Mouse (Mus musculus) neural tube, embryonic 11.5 days (tissue): Measurements from ENCODE around the gene Ttc26. TPM values are rescaled to one million over a fixed set of nuclear protein-coding genes. Genes with fewer than 3 reads are reported as not detected.
"Not testable (repeated sequence)": the region's sequence is repeated elsewhere in the genome, so short reads cannot be mapped to it uniquely, and the experiment has no call there.

Source experiments
- ATAC-seq: fragments of 200-750 bp; cut with Nextera tagmentation; 2 replicates; pipeline ENCODE4 v1.8.0; 2017; ENCODE audit warnings: moderate number of reproducible peaks, mild to moderate bottlenecking, moderate TSS enrichment, moderate library complexity; ENCODE audit not compliant: insufficient read depth, low FRiP score, low TSS enrichment
- DNase-seq: peaks from one replicate; pipeline ENCODE4 v3.0.0-alpha.2; 2015; ENCODE audit warnings: low spot score
- H3K27ac ChIP-seq: fragments of 300-500 bp; sonication (generic); 2 replicates; pipeline ENCODE4 v1.5.1; 2014; ENCODE audit warnings: low read depth, mild to moderate bottlenecking, low read length
- H3K27me3 ChIP-seq: fragments of 300-500 bp; sonication (generic); 2 replicates; pipeline ENCODE4 v1.6.1; 2014; ENCODE audit warnings: mild to moderate bottlenecking, low read length, mixed read lengths; ENCODE audit not compliant: control insufficient read depth, insufficient read depth
- H3K36me3 ChIP-seq: fragments of 300-500 bp; sonication (generic); 2 replicates; pipeline ENCODE4 v1.6.1; 2014; ENCODE audit warnings: mild to moderate bottlenecking, low read length, moderate library complexity, mixed read lengths; ENCODE audit not compliant: control insufficient read depth, insufficient read depth
- H3K4me1 ChIP-seq: fragments of 300-500 bp; sonication (generic); 2 replicates; pipeline ENCODE4 v1.6.1; 2014; ENCODE audit warnings: low read length, mixed read lengths; ENCODE audit not compliant: control insufficient read depth, insufficient read depth
- H3K4me2 ChIP-seq: fragments of 300-500 bp; sonication (generic); 2 replicates; pipeline ENCODE4 v1.6.1; 2014; ENCODE audit warnings: low read depth, mild to moderate bottlenecking, moderate library complexity
- H3K4me3 ChIP-seq: fragments of 300-500 bp; sonication (generic); 2 replicates; pipeline ENCODE4 v1.5.1; 2014; ENCODE audit warnings: low read depth, low read length
- H3K9ac ChIP-seq: fragments of 300-500 bp; sonication (generic); 2 replicates; pipeline ENCODE4 v1.6.1; 2014; ENCODE audit warnings: mild to moderate bottlenecking, low read length
- H3K9me3 ChIP-seq: fragments of 300-500 bp; sonication (generic); 2 replicates; pipeline ENCODE4 v1.6.1; 2016; ENCODE audit warnings: low read length; ENCODE audit not compliant: control insufficient read depth
- WGBS: fragments of 180-500 bp; shearing (Covaris S2); extraction: QIAGEN DNeasy Blood & Tissue Kit; methylation state at CpG from one replicate; pipeline ENCODE4 v1.1.7; 2014; 5-methylcytosine and 5-hydroxymethylcytosine counted together
- polyA plus RNA-seq: library from polyadenylated mRNA; unstranded; fragments of >200 nt; fragmentation: Nextera tagmentation; extraction: Ambion mirVana; gene quantifications from 2 replicates; pipeline ENCODE4 v1.2.1, GENCODE M21; 2014

Ttc26 gene
- polyA plus RNA-seq, 1 experiment from 2014 or later, result 9.9 TPM

DNA sequence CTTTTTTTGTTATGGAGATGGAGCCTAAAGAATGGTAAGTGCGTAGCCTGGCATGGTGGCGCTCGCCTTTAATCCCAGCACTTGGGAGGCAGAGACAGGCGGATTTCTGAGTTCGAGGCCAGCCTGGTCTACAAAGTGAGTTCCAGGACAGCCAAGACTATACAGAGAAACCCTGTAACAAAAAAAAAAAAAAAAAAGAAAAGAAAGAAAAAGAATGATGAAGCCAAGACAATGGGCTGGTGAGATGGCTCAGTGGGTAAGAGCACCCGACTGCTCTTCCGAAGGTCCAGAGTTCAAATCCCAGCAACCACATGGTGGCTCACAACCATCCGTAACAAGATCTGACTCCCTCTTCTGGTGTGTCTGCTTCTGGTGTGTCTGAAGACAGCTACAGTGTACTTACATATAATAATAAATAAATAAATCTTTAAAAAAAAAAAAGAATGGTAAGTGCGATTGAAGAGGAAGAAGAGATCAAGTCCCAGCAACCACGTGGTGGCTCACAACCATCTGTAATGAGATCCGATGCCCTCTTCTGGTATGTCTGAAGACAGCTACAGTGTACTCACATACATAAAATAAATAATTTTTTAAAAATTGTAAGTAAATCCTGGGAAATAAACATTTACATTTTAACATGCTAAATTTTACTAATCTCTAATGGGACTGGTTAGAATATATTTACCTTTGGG is 22.1 kb upstream of the Ttc26 start:
- not testable (repeated sequence) for H3K27ac ChIP-seq, H3K4me2 ChIP-seq, H3K36me3 ChIP-seq, ATAC-seq, DNase-seq, H3K4me3 ChIP-seq, H3K9ac ChIP-seq, H3K9me3 ChIP-seq, H3K4me1 ChIP-seq
- H3K27me3 ChIP-seq, result peaks cover 19% of the 10 kb centered on the region
- 93% methylated on average over 10 of the region's 11 CpGs for WGBS

DNA sequence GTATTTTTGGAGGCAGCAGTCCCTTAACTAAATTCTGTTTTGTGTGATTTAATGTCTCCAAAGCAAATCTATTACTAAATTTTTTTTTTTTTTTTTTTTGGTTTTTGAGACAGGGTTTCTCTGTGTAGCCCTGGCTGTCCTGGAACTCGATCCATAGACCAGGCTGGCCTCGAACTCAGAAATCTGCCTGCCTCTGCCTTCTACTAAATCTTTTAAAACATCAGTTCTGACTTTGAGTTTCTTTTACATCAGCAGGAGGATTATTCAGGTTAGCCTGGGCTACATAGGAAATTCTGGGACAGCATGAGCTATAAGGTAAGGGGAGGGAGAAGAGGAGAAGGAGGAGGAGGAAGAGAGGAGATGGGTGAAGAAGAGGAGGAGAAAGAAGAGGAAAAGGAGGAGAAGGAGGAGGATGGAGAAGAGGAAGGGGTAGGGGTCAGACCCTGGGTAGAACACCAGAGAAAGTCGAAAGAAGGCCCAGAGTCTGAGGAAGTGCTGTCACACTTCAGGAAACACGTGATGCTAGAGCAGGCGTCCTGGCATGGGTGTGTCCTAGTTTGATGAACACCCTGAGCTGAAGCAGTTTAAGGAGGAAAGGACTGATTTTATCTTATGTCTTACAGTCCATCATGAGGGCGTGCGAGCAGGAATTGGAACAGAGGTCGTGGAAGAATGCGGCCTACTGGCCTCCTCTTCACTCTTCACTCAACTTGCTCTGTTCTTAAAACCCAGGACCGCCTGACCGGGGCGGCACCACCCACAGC is 21.4 kb upstream of the Ttc26 start:
- H3K4me1 ChIP-seq, result no peaks in the 10 kb centered on the region
- H3K4me2 ChIP-seq, result no peak overlapping the region
- no peaks in the 10 kb centered on the region for H3K9me3 ChIP-seq
- WGBS, result 84% methylated on average over 12 of the region's 12 CpGs
- H3K9ac ChIP-seq, result no peak overlapping the region
- H3K4me3 ChIP-seq, result no peak overlapping the region
- H3K27ac ChIP-seq, result no peak overlapping the region
- H3K36me3 ChIP-seq, result no peaks in the 10 kb centered on the region
- peaks cover 12% of the 10 kb centered on the region for H3K27me3 ChIP-seq
- ATAC-seq, result no peak
- no peak for DNase-seq

DNA sequence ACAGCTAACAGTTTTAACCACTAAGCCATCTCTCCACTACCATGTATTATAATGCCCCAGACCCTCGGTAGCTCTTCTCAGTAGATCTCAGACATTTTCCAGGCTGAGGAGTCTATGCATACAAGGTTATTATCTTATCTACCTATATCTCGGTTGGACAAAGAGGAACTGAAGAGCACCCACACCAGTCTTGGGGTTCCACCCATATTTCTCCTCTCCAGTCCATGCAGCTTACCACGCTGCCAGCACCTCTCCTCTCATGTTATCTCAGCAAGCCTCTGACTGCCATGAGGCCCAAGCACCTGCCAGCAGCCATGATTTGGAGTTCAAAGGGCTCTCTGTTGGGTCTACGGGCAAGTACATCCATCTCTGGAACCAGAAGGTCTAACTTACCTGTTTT is 20.2 kb upstream of the Ttc26 start:
- Histone ChIP-seq H3K36me3 (no peaks in the 10 kb centered on the region), H3K4me1 (no peaks in the 10 kb centered on the region), H3K4me3 (no peak overlapping the region), H3K9ac (no peak overlapping the region), H3K4me2 (no peak overlapping the region), H3K27ac (no peak overlapping the region), H3K27me3 (peaks cover under 1% of the 10 kb centered on the region), H3K9me3 (no peaks in the 10 kb centered on the region)
- DNase-seq (no peak), ATAC-seq (no peak)
- 86% methylated on average over 4 of the region's 4 CpGs for WGBS

DNA sequence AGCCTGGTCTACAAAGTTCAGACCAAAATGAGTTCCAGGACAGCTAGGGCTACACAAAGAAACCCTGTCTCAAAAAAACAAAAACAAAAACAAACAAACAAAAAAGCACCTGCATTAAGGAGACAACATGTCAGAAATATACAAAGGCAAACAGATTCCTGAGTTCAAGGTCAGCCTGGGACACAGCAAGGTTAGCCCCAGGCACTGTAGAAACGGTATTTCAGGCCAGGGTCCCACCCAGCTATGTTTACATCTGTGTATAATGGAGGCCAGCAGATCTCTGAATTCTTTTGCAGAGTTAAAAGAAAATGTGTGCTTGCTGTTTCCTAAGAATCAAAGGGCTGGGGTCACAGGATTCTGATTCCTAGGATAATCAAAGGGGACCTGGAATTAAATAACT is 19.3 kb upstream of the Ttc26 start:
- Histone ChIP-seq H3K4me2 (no peak overlapping the region), H3K27ac (no peak overlapping the region), H3K9me3 (no peaks in the 10 kb centered on the region), H3K4me1 (no peaks in the 10 kb centered on the region), H3K4me3 (no peak overlapping the region), H3K27me3 (no peaks in the 10 kb centered on the region), H3K9ac (no peak overlapping the region), H3K36me3 (no peaks in the 10 kb centered on the region)
- WGBS, result 69% methylated on average over 1 of the region's 1 CpGs
- DNase-seq (no peak), ATAC-seq (no peak)

DNA sequence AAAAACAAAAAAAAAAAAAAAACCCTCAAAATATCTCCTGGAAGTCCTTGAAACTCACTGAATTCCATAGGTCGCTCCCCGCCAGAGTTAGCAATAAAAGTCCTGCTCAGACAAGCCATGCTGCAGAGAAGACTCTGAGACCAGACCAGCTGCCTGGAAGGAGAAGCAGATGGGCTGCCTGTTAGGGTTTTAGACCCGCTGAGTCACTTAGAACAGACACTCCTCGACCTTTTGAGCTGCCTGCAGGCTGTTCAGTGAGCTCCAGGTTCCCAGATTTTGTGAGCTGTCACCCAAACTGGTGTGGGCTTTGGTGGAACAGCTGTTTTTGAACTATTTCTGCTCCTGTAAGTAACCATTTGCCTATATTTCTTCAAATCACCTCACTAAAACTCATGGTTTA is 17.9 kb upstream of the Ttc26 start:
- Histone ChIP-seq H3K4me2 (no peak overlapping the region), H3K27me3 (no peaks in the 10 kb centered on the region), H3K27ac (no peak overlapping the region), H3K36me3 (no peaks in the 10 kb centered on the region), H3K4me1 (no peaks in the 10 kb centered on the region), H3K9ac (no peak overlapping the region), H3K9me3 (no peaks in the 10 kb centered on the region), H3K4me3 (no peak overlapping the region)
- ATAC-seq, result no peak
- no peak for DNase-seq
- WGBS, result 59% methylated on average over 4 of the region's 4 CpGs

DNA sequence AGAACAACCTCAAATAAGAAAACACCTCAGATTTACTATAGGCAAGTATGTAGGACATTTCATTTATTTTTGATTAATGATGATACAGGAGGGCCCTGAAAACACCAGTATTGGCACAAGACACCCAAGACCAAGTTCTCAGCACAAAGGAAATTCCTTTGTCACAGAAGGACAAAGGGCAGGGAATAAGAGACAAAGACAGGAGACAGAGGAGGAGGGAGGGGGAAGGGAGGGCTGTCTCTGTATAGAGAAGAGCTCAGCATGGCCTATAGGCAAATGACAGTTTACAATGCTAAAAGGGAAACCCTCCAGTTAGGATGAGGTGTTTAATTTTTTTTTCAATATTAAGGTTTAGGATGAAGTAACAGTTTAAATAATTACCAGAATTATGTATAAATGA is 17.1 kb upstream of the Ttc26 start:
- ATAC-seq (no peak), DNase-seq (no peak)
- H3K27ac ChIP-seq, result no peak overlapping the region
- H3K27me3 ChIP-seq, result no peaks in the 10 kb centered on the region
- no peaks in the 10 kb centered on the region for H3K36me3 ChIP-seq
- no peak overlapping the region for H3K4me3 ChIP-seq
- no peaks in the 10 kb centered on the region for H3K4me1 ChIP-seq
- H3K9me3 ChIP-seq, result no peaks in the 10 kb centered on the region
- no peak overlapping the region for H3K9ac ChIP-seq
- no peak overlapping the region for H3K4me2 ChIP-seq

DNA sequence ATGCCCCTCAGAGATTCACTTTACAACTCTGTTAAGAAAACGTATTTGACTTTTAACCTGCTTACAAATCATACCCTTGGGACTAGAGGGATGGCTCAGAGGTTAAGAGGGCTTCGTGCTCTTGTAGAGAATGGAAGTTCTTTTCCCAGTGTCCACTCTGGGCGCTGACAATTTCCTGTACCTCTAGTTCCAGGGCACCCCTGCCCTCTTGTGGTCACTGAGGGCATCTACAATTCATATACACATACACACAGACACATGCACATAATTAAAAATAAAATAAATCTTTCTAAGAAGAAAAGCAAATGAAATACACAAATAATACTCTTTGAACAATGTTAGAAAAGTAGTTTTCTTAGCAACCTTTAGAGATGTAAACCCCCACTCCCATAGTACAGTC is 11.3 kb upstream of the Ttc26 start:
- no peak for DNase-seq
- ATAC-seq, result no peak
- no peaks in the 10 kb centered on the region for H3K4me1 ChIP-seq

DNA sequence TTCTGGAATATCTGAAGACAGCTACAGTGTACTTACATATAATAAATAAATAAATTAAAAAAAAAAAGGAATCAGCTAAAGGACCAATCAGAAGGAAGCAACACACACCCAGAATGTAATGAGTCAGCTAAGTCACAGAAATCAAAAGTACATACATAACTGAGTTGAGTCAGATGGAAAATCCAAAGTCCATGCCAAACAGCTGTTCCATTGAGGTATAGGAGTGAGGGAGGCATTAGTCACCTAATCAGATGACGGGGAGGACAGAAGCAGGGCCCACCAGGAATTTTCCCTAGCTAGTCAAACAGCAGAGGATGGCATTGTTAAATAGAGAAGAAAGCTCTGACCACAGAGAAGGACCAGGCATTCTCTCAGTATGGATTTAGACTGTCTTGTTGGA is 7.0 kb upstream of the Ttc26 start:
- H3K36me3 ChIP-seq, result no peaks in the 10 kb centered on the region
- H3K4me1 ChIP-seq, result no peaks in the 10 kb centered on the region
- H3K9me3 ChIP-seq, result no peaks in the 10 kb centered on the region
- ATAC-seq (no peak), DNase-seq (no peak)
- no peak overlapping the region for H3K4me2 ChIP-seq
- H3K9ac ChIP-seq, result no peak overlapping the region
- no peak overlapping the region for H3K4me3 ChIP-seq
- no peaks in the 10 kb centered on the region for H3K27me3 ChIP-seq
- no peak overlapping the region for H3K27ac ChIP-seq
- WGBS, result 92% methylated on average over 1 of the region's 1 CpGs

More for the DNA sequence above, 11.3 kb upstream of the Ttc26 start:
- no peaks in the 10 kb centered on the region for H3K9me3 ChIP-seq
- no peak overlapping the region for H3K4me2 ChIP-seq
- no peak overlapping the region for H3K4me3 ChIP-seq
- no peaks in the 10 kb centered on the region for H3K36me3 ChIP-seq
- H3K27ac ChIP-seq, result no peak overlapping the region
- H3K27me3 ChIP-seq, result no peaks in the 10 kb centered on the region
- 80% methylated on average over 3 of the region's 3 CpGs for WGBS
- no peak overlapping the region for H3K9ac ChIP-seq

DNA sequence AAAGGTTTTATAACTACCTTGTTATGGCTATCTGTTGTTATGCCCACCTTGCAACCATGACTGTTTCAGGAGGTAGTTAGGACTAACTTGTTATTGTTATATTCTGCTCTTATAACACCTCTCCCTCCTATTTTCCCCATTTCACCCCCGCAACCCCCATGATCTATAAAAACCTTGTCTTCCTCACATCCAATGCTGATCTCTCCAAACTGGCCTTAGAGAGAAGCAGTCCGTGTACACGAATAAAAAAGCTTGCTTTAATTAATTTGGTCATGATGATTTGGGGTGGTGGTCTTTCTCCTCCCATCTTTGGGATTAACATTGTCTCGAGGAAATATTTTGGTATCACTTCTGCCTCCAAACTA is 523 bp upstream of the Ttc26 start:
- no peak overlapping the region for H3K27ac ChIP-seq
- ATAC-seq, result no peak
- 5% methylated on average over 4 of the region's 4 CpGs for WGBS

More for the DNA sequence above, 523 bp upstream of the Ttc26 start:
- no peaks in the 10 kb centered on the region for H3K36me3 ChIP-seq
- peaks cover 2% of the 10 kb centered on the region; the same call in 1 of the 2 replicates for H3K4me1 ChIP-seq
- H3K9me3 ChIP-seq, result no peaks in the 10 kb centered on the region
- peak overlapping the region; percentile 43 for H3K4me3 ChIP-seq
- H3K4me2 ChIP-seq, result peak overlapping the region; percentile 68
- H3K27me3 ChIP-seq, result no peaks in the 10 kb centered on the region
- DNase-seq, result no peak
- H3K9ac ChIP-seq, result peak overlapping the region; percentile 55
